Mouse (Mus musculus) 3T3-L1 (cell line): ENCODE measurements around the gene Mthfd2.

ENCODE experiments used
- DNase-seq: peaks from one replicate; pipeline ENCODE4 v3.0.0-alpha.2; 2015; ENCODE audit warnings: low read depth, low spot score

Mthfd2 gene

GRCm38 (mm10) chr6:83341387-83341786, 15.7 kb upstream of the Mthfd2 start:
- DNase-seq, result no peak

GRCm38 (mm10) chr6:83327591-83328190, 2.0 kb upstream of the Mthfd2 start:
- peak; percentile 52 for DNase-seq

GRCm38 (mm10) chr6:83326761-83327160, 1.1 kb upstream of the Mthfd2 start:
- no peak for DNase-seq

- DNase-seq, result peak; percentile 81
Observed at GRCm38 (mm10) chr6:83326394-83326736, 657 bp upstream of the Mthfd2 start.

- no peak for DNase-seq
Observed at GRCm38 (mm10) chr6:83323652-83324419, 1.9 kb downstream of the Mthfd2 start.

GRCm38 (mm10) chr6:83322794-83323193, 2.9 kb downstream of the Mthfd2 start:
- no peak for DNase-seq

GRCm38 (mm10) chr6:83321927-83322326, 3.8 kb downstream of the Mthfd2 start:
- no peak for DNase-seq

- peak; percentile 96 for DNase-seq
Observed at GRCm38 (mm10) chr6:83317108-83317741, 8.5 kb downstream of the Mthfd2 start.

GRCm38 (mm10) chr6:83316022-83316421, 9.7 kb downstream of the Mthfd2 start:
- DNase-seq, result peak; percentile 78

GRCm38 (mm10) chr6:83315293-83315692, 10.4 kb downstream of the Mthfd2 start:
- peak; percentile 24 for DNase-seq

- DNase-seq, result no peak
Observed at GRCm38 (mm10) chr6:83312514-83312913, 13.2 kb downstream of the Mthfd2 start.

- DNase-seq, result no peak
Observed at GRCm38 (mm10) chr6:83312021-83312420, 13.7 kb downstream of the Mthfd2 start.

- no peak for DNase-seq
Observed at GRCm38 (mm10) chr6:83311206-83311605, 14.5 kb downstream of the Mthfd2 start.

- no peak for DNase-seq
Observed at GRCm38 (mm10) chr6:83309017-83309416, 16.7 kb downstream of the Mthfd2 start.

GRCm38 (mm10) chr6:83302264-83302663, 23.4 kb downstream of the Mthfd2 start:
- peak; percentile 25 for DNase-seq

GRCm38 (mm10) chr6:83301294-83301693, 24.4 kb downstream of the Mthfd2 start:
- DNase-seq, result no peak

- no peak for DNase-seq
Observed at GRCm38 (mm10) chr6:83300447-83301229, 25.1 kb downstream of the Mthfd2 start.

GRCm38 (mm10) chr6:83280256-83280955, 45.3 kb downstream of the Mthfd2 start:
- peak; percentile 43 for DNase-seq

GRCm38 (mm10) chr6:83278881-83279280, 46.8 kb downstream of the Mthfd2 start:
- peak; percentile 73 for DNase-seq

- DNase-seq, result no peak
Observed at GRCm38 (mm10) chr6:83277151-83277550, 48.6 kb downstream of the Mthfd2 start.

- DNase-seq, result no peak
Observed at GRCm38 (mm10) chr6:83273733-83274132, 52.0 kb downstream of the Mthfd2 start.
